Mouse (Mus musculus): ENCODE measurements around the gene Dnpep. TPM values are rescaled to one million over a fixed set of nuclear protein-coding genes. Genes with fewer than 3 reads are reported as not detected.

The Dnpep gene
- total and polyA plus RNA-seq, 2 experiments from 2014 or later = 131 to 175 TPM

DNA sequence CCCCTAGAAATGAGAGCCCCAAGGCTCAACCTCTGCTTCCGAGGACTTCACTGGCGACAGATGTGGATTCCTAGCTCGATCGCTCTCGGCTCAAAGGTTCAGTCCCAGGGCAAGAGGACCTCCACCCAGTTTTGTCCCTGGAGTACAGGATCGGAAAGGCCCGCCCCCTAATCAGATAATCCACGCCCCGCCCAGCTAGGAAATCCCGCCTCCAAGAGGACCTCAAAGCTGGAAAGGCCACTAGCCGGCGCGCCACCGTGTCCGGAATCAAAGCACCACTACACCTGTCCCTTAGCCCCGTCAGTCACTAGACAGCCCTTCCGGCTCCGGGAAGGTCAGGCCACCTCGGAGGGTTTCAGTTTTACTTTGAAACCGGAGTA is 939 bp downstream of the Dnpep start:
- DNase-seq (ENCODE audit: low spot score) (peak; percentile 81), ATAC-seq (peak; percentile 16)
- Histone ChIP-seq H3K4me3 (ENCODE audit: low read length) (peak overlapping the region; percentile 76), H3K27me3 (ENCODE audit: insufficient read depth, low read length) (no peaks in the 10 kb centered on the region), H3K9ac (replicated peaks; ENCODE audit: low read length) (peak overlapping the region; percentile 68), H3K4me2 (ENCODE audit: low read depth, low read length) (peak overlapping the region; percentile 81), H3K27ac (peak overlapping the region; percentile 86), H3K4me1 (ENCODE audit: insufficient read depth, low read length) (peaks cover 7% of the 10 kb centered on the region; the same call in 1 of the 2 replicates), H3K9me3 (ENCODE audit: low read length) (no peaks in the 10 kb centered on the region), H3K36me3 (ENCODE audit: insufficient read depth, low read length) (peaks cover 24% of the 10 kb centered on the region)
- WGBS = under 1% methylated on average over 20 of the region's 20 CpGs
- peak; percentile 50 for TF ChIP-seq CTCF (IDR thresholded peaks at IDR 0.05; ENCODE audit: low read depth)

DNA sequence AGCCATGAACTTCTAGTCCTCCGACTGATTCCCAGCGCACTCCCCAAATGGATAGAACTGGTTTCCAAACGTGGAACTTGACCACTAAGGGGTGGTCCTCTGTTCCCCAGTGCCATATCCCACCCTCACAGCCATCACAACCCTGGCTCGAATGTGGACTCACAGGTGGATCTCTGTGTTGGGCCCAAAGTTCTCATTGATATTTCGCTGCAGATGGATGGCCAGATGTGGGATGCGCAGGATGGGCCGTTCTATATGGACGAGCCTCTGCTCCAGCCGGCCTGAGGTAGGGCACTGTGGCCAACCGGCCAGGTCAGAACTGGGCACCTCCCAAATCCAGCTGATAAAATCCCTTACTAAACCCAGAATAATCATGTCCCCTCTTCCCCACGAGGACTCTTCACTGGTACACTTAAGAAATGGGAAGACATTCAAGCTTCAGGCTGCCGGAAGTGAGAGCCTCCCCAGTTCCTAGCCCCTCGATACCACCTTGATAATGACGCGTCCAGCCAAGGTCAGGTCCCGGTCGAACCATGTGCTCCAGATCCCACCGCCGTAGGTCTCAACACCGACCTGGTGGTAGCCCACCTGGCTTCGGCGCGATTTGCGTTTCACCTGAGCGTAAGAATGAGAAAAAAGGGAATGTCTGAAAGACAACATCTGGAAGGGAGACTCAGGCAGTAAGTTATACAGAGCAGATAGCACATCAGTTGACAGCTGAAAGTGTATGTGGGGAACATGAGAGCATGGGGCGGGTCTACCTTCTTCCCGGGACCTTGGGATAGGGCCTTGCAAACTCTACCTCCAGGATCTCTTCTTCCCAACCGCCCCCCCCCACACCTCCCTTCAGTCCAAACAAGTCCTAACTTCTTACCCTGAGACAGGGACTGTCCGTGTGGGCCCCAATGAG is 2.1 kb downstream of the Dnpep start:
- peak overlapping the region; percentile 76 for H3K4me3 ChIP-seq (ENCODE audit: low read length)
- no peak overlapping the region for H3K27ac ChIP-seq
- WGBS = 89% methylated on average over 29 of the region's 29 CpGs
- no peak for TF ChIP-seq CTCF (IDR thresholded peaks at IDR 0.05; ENCODE audit: low read depth)
- H3K4me2 ChIP-seq (ENCODE audit: low read depth, low read length) = peak overlapping the region; percentile 81
- H3K27me3 ChIP-seq (ENCODE audit: insufficient read depth, low read length) = no peaks in the 10 kb centered on the region
- no peak for DNase-seq (ENCODE audit: low spot score)
- peaks cover 34% of the 10 kb centered on the region for H3K36me3 ChIP-seq (ENCODE audit: insufficient read depth, low read length)
- no peaks in the 10 kb centered on the region for H3K9me3 ChIP-seq (ENCODE audit: low read length)
- ATAC-seq = no peak
- peak overlapping the region; percentile 68 for H3K9ac ChIP-seq (replicated peaks; ENCODE audit: low read length)
- peaks cover 7% of the 10 kb centered on the region; the same call in 1 of the 2 replicates for H3K4me1 ChIP-seq (ENCODE audit: insufficient read depth, low read length)

DNA sequence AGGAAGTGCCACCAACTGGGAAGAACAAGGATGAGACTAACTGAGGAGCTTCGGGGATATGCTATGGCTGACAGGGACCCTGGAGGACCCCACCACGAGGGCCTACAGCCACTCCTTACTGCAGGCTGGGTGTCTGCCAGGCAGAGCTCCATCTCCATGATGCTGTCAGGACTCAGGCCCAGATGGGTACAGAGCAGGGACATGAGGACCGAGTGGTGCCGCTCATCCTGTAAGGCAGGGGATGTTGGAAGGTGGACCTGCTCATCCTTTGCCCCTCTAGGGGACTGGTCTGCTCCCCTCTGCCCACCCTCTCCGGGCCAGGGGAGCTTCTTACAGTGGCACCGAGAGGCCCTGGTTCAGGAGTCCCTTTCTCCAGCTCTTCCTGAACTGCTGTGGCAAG is 2.8 kb downstream of the Dnpep start:
- Histone ChIP-seq H3K9me3 (ENCODE audit: low read length) (no peaks in the 10 kb centered on the region), H3K4me2 (ENCODE audit: low read depth, low read length) (no peak overlapping the region), H3K27ac (no peak overlapping the region), H3K9ac (replicated peaks; ENCODE audit: low read length) (no peak overlapping the region), H3K36me3 (ENCODE audit: insufficient read depth, low read length) (peaks cover 41% of the 10 kb centered on the region), H3K4me3 (ENCODE audit: low read length) (no peak overlapping the region), H3K4me1 (ENCODE audit: insufficient read depth, low read length) (peaks cover 7% of the 10 kb centered on the region; the same call in 1 of the 2 replicates), H3K27me3 (ENCODE audit: insufficient read depth, low read length) (no peaks in the 10 kb centered on the region)
- no peak for DNase-seq (ENCODE audit: low spot score)
- TF ChIP-seq CTCF (IDR thresholded peaks at IDR 0.05; ENCODE audit: low read depth) = no peak
- no peak for ATAC-seq
- 93% methylated on average over 6 of the region's 6 CpGs for WGBS

DNA sequence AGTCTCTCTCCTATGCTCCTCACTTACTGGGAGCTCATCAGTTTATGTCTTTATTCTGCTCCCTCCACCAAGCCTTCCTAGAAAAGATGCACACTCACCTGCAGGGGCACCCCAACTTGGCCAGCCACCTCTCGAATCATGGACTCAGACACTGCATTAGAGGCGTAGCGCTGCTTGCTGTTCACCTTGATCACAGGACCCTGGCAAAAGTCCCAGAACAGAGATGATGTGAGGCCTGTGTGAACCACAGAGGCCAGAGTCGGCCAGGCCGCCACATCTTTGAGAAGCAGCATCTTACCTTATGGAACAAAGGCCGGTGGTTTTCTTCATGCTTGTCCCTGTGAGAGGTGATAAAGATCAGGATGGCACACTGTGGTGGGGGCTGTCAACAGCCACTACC is 6.1 kb downstream of the Dnpep start:
- Histone ChIP-seq H3K9me3 (ENCODE audit: low read length) (no peaks in the 10 kb centered on the region), H3K4me1 (ENCODE audit: insufficient read depth, low read length) (peaks cover 7% of the 10 kb centered on the region; the same call in 1 of the 2 replicates), H3K4me2 (ENCODE audit: low read depth, low read length) (no peak overlapping the region), H3K36me3 (ENCODE audit: insufficient read depth, low read length) (peaks cover 58% of the 10 kb centered on the region), H3K4me3 (ENCODE audit: low read length) (no peak overlapping the region), H3K27ac (no peak overlapping the region), H3K9ac (replicated peaks; ENCODE audit: low read length) (no peak overlapping the region), H3K27me3 (ENCODE audit: insufficient read depth, low read length) (no peaks in the 10 kb centered on the region)
- no peak for TF ChIP-seq CTCF (IDR thresholded peaks at IDR 0.05; ENCODE audit: low read depth)
- DNase-seq (ENCODE audit: low spot score) (no peak), ATAC-seq (no peak)
- 94% methylated on average over 6 of the region's 6 CpGs for WGBS

DNA sequence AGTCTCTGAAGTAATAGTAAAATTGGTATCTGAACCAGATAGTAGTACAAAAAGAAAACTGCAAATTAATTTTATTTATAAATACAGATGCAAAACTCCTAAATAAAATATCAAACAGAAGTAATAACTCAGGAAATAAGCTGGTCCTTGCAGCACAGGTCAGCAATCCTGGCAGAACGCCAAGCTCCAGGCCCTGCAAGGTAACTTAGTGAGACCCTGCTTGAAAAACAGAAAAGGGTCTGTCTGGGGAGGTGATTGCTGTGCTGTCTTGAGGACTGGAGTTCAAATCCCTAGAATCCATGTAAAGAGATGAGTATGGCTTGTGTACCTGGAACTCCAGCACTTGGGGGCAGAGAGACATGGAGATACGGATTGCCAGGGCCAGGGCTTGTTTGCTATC is 13.1 kb downstream of the Dnpep start:
- Histone ChIP-seq H3K4me3 (ENCODE audit: low read length) (no peak overlapping the region), H3K27me3 (ENCODE audit: insufficient read depth, low read length) (no peaks in the 10 kb centered on the region), H3K4me2 (ENCODE audit: low read depth, low read length) (no peak overlapping the region), H3K9me3 (ENCODE audit: low read length) (no peaks in the 10 kb centered on the region), H3K4me1 (ENCODE audit: insufficient read depth, low read length) (no peaks in the 10 kb centered on the region), H3K9ac (replicated peaks; ENCODE audit: low read length) (no peak overlapping the region), H3K36me3 (ENCODE audit: insufficient read depth, low read length) (peaks cover 19% of the 10 kb centered on the region), H3K27ac (no peak overlapping the region)
- TF ChIP-seq CTCF (IDR thresholded peaks at IDR 0.05; ENCODE audit: low read depth) = no peak
- ATAC-seq (no peak), DNase-seq (ENCODE audit: low spot score) (no peak)
- 85% methylated on average over 2 of the region's 2 CpGs for WGBS

DNA sequence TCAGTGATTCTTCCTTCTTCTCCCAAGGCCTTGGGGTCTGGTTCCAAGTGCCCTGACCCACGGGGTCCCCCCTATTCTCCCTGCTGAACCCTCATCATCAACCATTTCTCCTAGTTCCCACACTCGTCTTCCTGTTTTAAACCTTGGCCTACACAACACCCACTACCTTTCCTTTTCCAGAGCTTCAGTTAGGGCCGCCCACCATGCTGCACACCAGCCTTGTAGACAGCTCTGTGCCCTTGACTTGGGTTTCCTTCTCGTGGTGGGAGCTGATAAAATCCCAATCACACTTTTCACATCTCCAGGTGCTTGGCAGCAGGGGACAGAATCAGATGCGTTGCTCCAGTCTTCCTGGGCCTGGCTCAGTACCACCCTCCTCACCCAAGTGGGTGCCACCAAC is 23.5 kb downstream of the Dnpep start:
- DNase-seq (ENCODE audit: low spot score) (no peak), ATAC-seq (no peak)
- H3K4me3 ChIP-seq (ENCODE audit: low read length) = no peak overlapping the region
- no peak overlapping the region for H3K9ac ChIP-seq (replicated peaks; ENCODE audit: low read length)
- H3K27ac ChIP-seq = no peak overlapping the region
- 83% methylated on average over 5 of the region's 5 CpGs for WGBS
- H3K36me3 ChIP-seq (ENCODE audit: insufficient read depth, low read length) = no peaks in the 10 kb centered on the region
- H3K9me3 ChIP-seq (ENCODE audit: low read length) = no peaks in the 10 kb centered on the region
- TF ChIP-seq CTCF (IDR thresholded peaks at IDR 0.05; ENCODE audit: low read depth) = no peak
- 0 out of 2 replicates have a peak, but pooled peaks cover 5% of the 10 kb centered on the region for H3K4me1 ChIP-seq (ENCODE audit: insufficient read depth, low read length)
- H3K27me3 ChIP-seq (ENCODE audit: insufficient read depth, low read length) = no peaks in the 10 kb centered on the region
- H3K4me2 ChIP-seq (ENCODE audit: low read depth, low read length) = no peak overlapping the region

DNA sequence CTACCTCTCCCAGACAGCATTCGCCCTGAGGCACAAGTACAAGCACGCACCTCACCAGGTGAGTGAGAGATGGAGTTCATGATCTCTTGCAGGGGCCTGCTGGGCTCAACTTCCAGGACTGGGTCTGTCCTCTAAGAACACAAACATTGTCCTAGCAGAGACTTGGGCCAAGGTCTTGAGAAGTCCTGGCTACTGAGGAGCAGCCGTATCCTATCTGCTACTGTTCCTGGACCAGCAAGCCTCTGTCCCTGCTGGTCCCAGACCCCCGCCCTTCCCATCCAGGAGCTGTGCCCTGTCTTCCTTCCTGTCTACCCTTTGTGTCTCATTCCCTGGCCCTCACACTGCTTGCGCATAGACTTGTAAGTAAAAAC is 24.5 kb downstream of the Dnpep start:
- DNase-seq (ENCODE audit: low spot score) (no peak), ATAC-seq (no peak)
- Histone ChIP-seq H3K9me3 (ENCODE audit: low read length) (no peaks in the 10 kb centered on the region), H3K27ac (0 out of 2 replicates have a peak overlapping the region, but pooled peaks have one; percentile 1), H3K36me3 (ENCODE audit: insufficient read depth, low read length) (no peaks in the 10 kb centered on the region), H3K9ac (replicated peaks; ENCODE audit: low read length) (no peak overlapping the region), H3K4me3 (ENCODE audit: low read length) (no peak overlapping the region), H3K4me2 (ENCODE audit: low read depth, low read length) (no peak overlapping the region), H3K4me1 (ENCODE audit: insufficient read depth, low read length) (0 out of 2 replicates have a peak, but pooled peaks cover 7% of the 10 kb centered on the region), H3K27me3 (ENCODE audit: insufficient read depth, low read length) (no peaks in the 10 kb centered on the region)
- no peak for TF ChIP-seq CTCF (IDR thresholded peaks at IDR 0.05; ENCODE audit: low read depth)
- 93% methylated on average over 5 of the region's 5 CpGs for WGBS

All from hindbrain, postnatal 0 days (tissue).